Mouse (Mus musculus) bone marrow macrophage, adult 2 months (primary cell): Measurements from ENCODE around the gene Asb18.

Source experiments
- CTCF ChIP-seq: IDR thresholded peaks from 2 replicates; pipeline ENCODE4 v1.5.1; 2012; ENCODE audit warnings: low read depth, mild to moderate bottlenecking, low read length, moderate library complexity
- POLR2A ChIP-seq: IDR thresholded peaks from 2 replicates; pipeline ENCODE4 v1.6.1; 2012; ENCODE audit warnings: mild to moderate bottlenecking, low read depth, low read length, borderline replicate concordance

DNA sequence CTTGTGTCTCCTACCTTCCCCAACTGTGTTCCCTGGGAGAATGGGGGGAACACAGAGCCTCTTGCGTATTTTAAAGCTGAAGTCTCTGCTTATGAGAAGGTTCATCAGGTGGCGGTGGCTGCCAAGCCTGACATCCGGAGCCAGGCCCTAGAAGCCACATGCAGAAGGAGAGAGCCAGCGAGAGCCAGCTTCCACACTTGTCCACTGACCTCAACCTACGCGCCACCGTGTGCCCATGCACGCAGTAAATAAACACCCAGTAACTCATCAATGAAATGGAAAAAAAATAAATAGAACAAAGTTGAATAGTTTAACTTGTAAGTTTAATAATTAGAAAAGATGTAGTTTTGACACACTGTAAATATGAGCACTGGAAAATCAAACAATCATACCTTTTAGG, 104.7 kb downstream of the Asb18 start:
- TF ChIP-seq POLR2A, result no peak
- TF ChIP-seq CTCF, result no peak
